In the genomic region with DNA sequence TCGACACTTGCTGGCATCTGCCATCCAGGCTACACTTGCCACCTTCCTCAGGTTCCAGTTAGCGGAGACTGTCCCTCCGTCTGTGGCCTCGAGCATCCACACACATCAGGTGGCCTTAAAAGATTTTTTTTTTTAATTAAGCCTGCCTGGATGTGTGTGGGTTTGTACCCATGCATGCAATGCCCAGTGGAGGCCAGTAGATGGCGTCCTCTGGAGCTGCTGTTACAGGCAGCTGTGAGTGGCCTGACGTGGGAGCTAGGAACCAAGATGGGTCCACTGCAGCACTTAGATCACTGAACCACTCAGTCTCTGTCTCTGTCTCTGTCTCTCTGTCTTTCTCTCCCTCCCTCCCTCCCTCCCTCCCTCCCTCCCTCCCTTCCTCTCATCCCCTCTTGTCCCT, we compare ENCODE assay signal across 11 mouse cellular contexts. TPM values are rescaled to one million over a fixed set of nuclear protein-coding genes. Genes with fewer than 3 reads are reported as not detected.
A peak's percentile ranks its signal among the peaks of the same experiment; 100 is the strongest.
DNase-seq lines count a peak whose midpoint lies in the region; ATAC-seq and TF ChIP-seq lines count a peak whose summit lies in the region.
"Had no signal": no experiment of that assay in that cellular context is flagged by ENCODE, and none has a peak within 500 bp of the region (broad histone marks: within the 10 kb centered on the region; RNA-seq: fewer than 3 reads in every experiment).

No protein-coding gene starts in this region.

- no peaks in the 10 kb centered on the region for H3K4me1 ChIP-seq in liver, postnatal 0 days (ENCODE audit: insufficient read depth)
- H3K4me1 ChIP-seq in liver, embryonic 12.5 days = no peaks in the 10 kb centered on the region
- no peaks in the 10 kb centered on the region for H3K4me1 ChIP-seq in heart, embryonic 10.5 days
- H3K4me1 ChIP-seq: forebrain, embryonic 13.5 days; neural tube, embryonic 12.5 days had no signal

- H3K36me3 ChIP-seq in liver, postnatal 0 days (replicated peaks; ENCODE audit: insufficient read depth, low read length) = peaks cover 4% of the 10 kb centered on the region; the same call in 1 of the 2 replicates
- H3K36me3 ChIP-seq in liver, embryonic 12.5 days = peaks cover 17% of the 10 kb centered on the region
- peaks cover 31% of the 10 kb centered on the region; the same call in 1 of the 2 replicates for H3K36me3 ChIP-seq in heart, embryonic 10.5 days
- H3K36me3 ChIP-seq: neural tube, embryonic 12.5 days had no signal

- H3K4me3 ChIP-seq in liver, postnatal 0 days (ENCODE audit: low read depth, low read length) = no peak overlapping the region
- no peak overlapping the region for H3K4me3 ChIP-seq in liver, embryonic 12.5 days
- no peak overlapping the region for H3K4me3 ChIP-seq in heart, embryonic 10.5 days
- H3K4me3 ChIP-seq: forebrain, embryonic 13.5 days; neural tube, embryonic 12.5 days had no signal

- TF ChIP-seq EP300 in liver, postnatal 0 days (IDR thresholded peaks at IDR 0.05; ENCODE audit: low read depth) = no peak

- H3K4me2 ChIP-seq in liver, postnatal 0 days (ENCODE audit: low read depth, low read length) = no peak overlapping the region
- H3K4me2 ChIP-seq in liver, embryonic 12.5 days = no peak overlapping the region
- H3K4me2 ChIP-seq: forebrain, embryonic 13.5 days; neural tube, embryonic 12.5 days had no signal

- H3K9ac ChIP-seq in liver, postnatal 0 days (replicated peaks) = no peak overlapping the region
- no peak overlapping the region for H3K9ac ChIP-seq in liver, embryonic 12.5 days
- H3K9ac ChIP-seq: forebrain, embryonic 13.5 days; neural tube, embryonic 12.5 days had no signal

- ATAC-seq in liver, postnatal 0 days = no peak
- no peak for ATAC-seq in liver, embryonic 12.5 days
- ATAC-seq: forebrain, embryonic 13.5 days had no signal

- peak; percentile 53 for TF ChIP-seq CTCF in liver, postnatal 0 days (IDR thresholded peaks at IDR 0.05; ENCODE audit: low read depth)

- no peaks in the 10 kb centered on the region for H3K9me3 ChIP-seq in liver, postnatal 0 days (ENCODE audit: low read length)
- H3K9me3 ChIP-seq in liver, embryonic 12.5 days (replicated peaks) = no peaks in the 10 kb centered on the region
- no peaks in the 10 kb centered on the region for H3K9me3 ChIP-seq in heart, embryonic 10.5 days
- H3K9me3 ChIP-seq: forebrain, embryonic 13.5 days; neural tube, embryonic 12.5 days had no signal

- WGBS in liver, postnatal 0 days (ENCODE audit: insufficient replicate concordance) = 69% methylated on average over 6 of the region's 6 CpGs
- 60% methylated on average over 6 of the region's 6 CpGs for WGBS in liver, embryonic 12.5 days (ENCODE audit: insufficient replicate concordance)
- 66% methylated on average over 6 of the region's 6 CpGs for WGBS in heart, embryonic 10.5 days

- no peaks in the 10 kb centered on the region for H3K27me3 ChIP-seq in liver, postnatal 0 days (ENCODE audit: insufficient read depth, low read length)
- H3K27me3 ChIP-seq in liver, embryonic 12.5 days (replicated peaks) = no peaks in the 10 kb centered on the region
- no peaks in the 10 kb centered on the region for H3K27me3 ChIP-seq in heart, embryonic 10.5 days (ENCODE audit: insufficient read depth, poor library complexity, severe bottlenecking)
- H3K27me3 ChIP-seq: forebrain, embryonic 13.5 days; neural tube, embryonic 12.5 days had no signal

- DNase-seq in liver, postnatal 0 days = no peak
- peak; percentile 39 to 42 for DNase-seq in CD8-positive naive resting alpha-beta T cell, adult 2 months (ENCODE audit: low read depth in 2 of 2, low spot score in 2 of 2)
- DNase-seq in R1 (ENCODE audit: low read depth, low spot score) = peak; percentile 70
- peak; percentile 74 for DNase-seq in naive thymus-derived CD4-positive, alpha-beta T cell, adult 2 months (ENCODE audit: low read depth)
- DNase-seq in c-Kit-positive CD71-positive TER-119-positive erythroid progenitor cells, embryonic 14.5 days (ENCODE audit: low spot score) = no peak
- no peak for DNase-seq in heart, embryonic 10.5 days (ENCODE audit: low spot score)
- DNase-seq: adrenal gland, postnatal 10 days; right cerebral cortex, postnatal 25 days had no signal

- H3K27ac ChIP-seq in liver, postnatal 0 days (ENCODE audit: low read depth) = no peak overlapping the region
- no peak overlapping the region for H3K27ac ChIP-seq in liver, embryonic 12.5 days
- no peak overlapping the region for H3K27ac ChIP-seq in heart, embryonic 10.5 days
- H3K27ac ChIP-seq: forebrain, embryonic 13.5 days; neural tube, embryonic 12.5 days had no signal

RNA-seq across cellular contexts. Expression of gene Hadh, which starts 43.8 kb away (rescaled TPM):
- polyA plus RNA-seq in liver, postnatal 0 days (2015; fragmentation: Nextera tagmentation; extraction: Ambion mirVana) = 279 and 305 TPM in 2 replicates
- polyA plus RNA-seq in liver, embryonic 12.5 days (2016; fragmentation: Nextera tagmentation; extraction: Ambion mirVana) = 72.7 and 74.3 TPM in 2 replicates
- polyA plus RNA-seq in heart, embryonic 10.5 days (2016; fragmentation: Nextera tagmentation; extraction: Ambion mirVana) = 113 and 129 TPM in 2 replicates

Comparison
In these comparisons a context has a peak if more than half of its experiments do, and no peak if none do; other contexts are left out.
1. DNase-seq: peak in CD8-positive naive resting alpha-beta T cell, adult 2 months (2 of 2), R1 (single experiment) and naive thymus-derived CD4-positive, alpha-beta T cell, adult 2 months (single experiment); none in liver, postnatal 0 days (single experiment), c-Kit-positive CD71-positive TER-119-positive erythroid progenitor cells, embryonic 14.5 days (single experiment) and heart, embryonic 10.5 days (single experiment).